Mouse (Mus musculus): ENCODE data around the gene Bsg. TPM values are rescaled to one million over a fixed set of nuclear protein-coding genes. Genes with fewer than 3 reads are reported as not detected.

The Bsg gene
- total and polyA plus RNA-seq, 3 experiments = 318 to 700 (median 346) TPM

DNA sequence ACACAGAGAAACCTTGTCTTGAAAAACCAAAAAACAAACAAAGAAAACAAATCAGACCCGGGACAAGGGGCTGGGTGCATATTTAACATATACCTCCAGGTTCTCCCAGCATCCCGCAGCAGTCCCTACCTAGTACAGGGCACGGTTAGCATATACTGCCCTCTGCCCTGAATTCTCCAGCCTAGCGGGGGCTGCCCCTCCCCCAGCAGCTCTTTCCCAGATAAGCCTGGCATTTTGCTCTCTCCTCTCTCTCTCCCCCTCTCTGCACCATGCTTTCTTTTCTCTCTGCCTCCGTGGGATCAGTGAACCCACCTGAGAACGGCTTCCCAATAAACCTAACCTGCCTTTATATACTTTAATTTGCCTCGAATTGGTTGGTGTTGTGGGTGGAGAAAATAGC is 3.6 kb upstream of the Bsg start:
- Histone ChIP-seq H3K27ac (ENCODE audit: control insufficient read depth, low read depth, low read length) (no peak overlapping the region), H3K4me1 (ENCODE audit: control insufficient read depth in 1 of 2, insufficient read depth in 2 of 2, low read length in 2 of 2) (peaks cover 3 to 4% of the 10 kb centered on the region in 2 experiments; a peak in 3 of 4 replicates), H3K79me2 (ENCODE audit: control insufficient read depth, insufficient read depth, low read length, poor library complexity) (peaks cover 14% of the 10 kb centered on the region), H3K27me3 (ENCODE audit: control insufficient read depth in 1 of 2, insufficient read depth in 2 of 2, low read length in 2 of 2) (no peaks in the 10 kb centered on the region), H3K4me3 (ENCODE audit: control insufficient read depth in 1 of 2, insufficient read depth in 1 of 2, low read depth in 2 of 2, low read length in 2 of 2) (no peak overlapping the region), H3K9me3 (replicated peaks; ENCODE audit: insufficient read depth, low read length) (no peaks in the 10 kb centered on the region), H3K9ac (ENCODE audit: control insufficient read depth, low read depth, low read length, poor library complexity, severe bottlenecking) (no peak overlapping the region), H3K36me3 (ENCODE audit: control insufficient read depth in 1 of 2, insufficient read depth in 2 of 2, low read length in 2 of 2) (peaks cover 0 to 4% of the 10 kb centered on the region in 2 experiments; a peak in 2 of 4 replicates)
- no peak for TF ChIP-seq ZKSCAN1 (IDR thresholded peaks at IDR 0.05; ENCODE audit: low read depth, low read length)
- no peak for TF ChIP-seq ZNF384 (IDR thresholded peaks at IDR 0.05; ENCODE audit: low read depth, low read length)
- TF ChIP-seq USF1 (IDR thresholded peaks at IDR 0.05; ENCODE audit: low read depth, low read length) = no peak
- no peak for TF ChIP-seq BHLHE40 (IDR thresholded peaks at IDR 0.05; ENCODE audit: borderline replicate concordance, low read depth, low read length)
- TF ChIP-seq MAFK (IDR thresholded peaks at IDR 0.05; ENCODE audit: borderline replicate concordance, low read depth, low read length) = no peak
- no peak for TF ChIP-seq MXI1 (IDR thresholded peaks at IDR 0.05; ENCODE audit: low read depth, low read length)
- TF ChIP-seq HCFC1 (IDR thresholded peaks at IDR 0.05; ENCODE audit: low read depth, low read length) = no peak
- TF ChIP-seq SMC3 (IDR thresholded peaks at IDR 0.05; ENCODE audit: low read depth, low read length) = no peak
- no peak for TF ChIP-seq RAD21 (IDR thresholded peaks at IDR 0.05; ENCODE audit: low read depth, low read length)
- no peak for TF ChIP-seq GABPA (IDR thresholded peaks at IDR 0.05; ENCODE audit: low read depth, low read length)
- no peak for TF ChIP-seq TCF12 (IDR thresholded peaks at IDR 0.05; ENCODE audit: low read depth, low read length)
- TF ChIP-seq SIN3A (IDR thresholded peaks at IDR 0.05; ENCODE audit: low read length) = no peak
- TF ChIP-seq MAX (IDR thresholded peaks at IDR 0.05; ENCODE audit: low read length) = no peak
- TF ChIP-seq TAL1 (IDR thresholded peaks at IDR 0.05; ENCODE audit: low read length) = no peak
- TF ChIP-seq ZC3H11A (IDR thresholded peaks at IDR 0.05; ENCODE audit: low read depth, low read length) = no peak
- TF ChIP-seq NELFE (IDR thresholded peaks at IDR 0.05; ENCODE audit: low read depth, low read length) = no peak
- no peak for TF ChIP-seq CHD2 (IDR thresholded peaks at IDR 0.05; ENCODE audit: low read length)
- TF ChIP-seq UBTF (IDR thresholded peaks at IDR 0.05; ENCODE audit: borderline replicate concordance, insufficient read depth, low read depth, low read length) = no peak
- TF ChIP-seq CTCF (IDR thresholded peaks at IDR 0.05 in 2 of 3, conservative IDR thresholded peaks at IDR 0.05 in 1 of 3; ENCODE audit: control insufficient read depth in 1 of 3, insufficient read depth in 1 of 3, low read depth in 2 of 3, low read length in 3 of 3, poor library complexity in 1 of 3, severe bottlenecking in 1 of 3) = no peak
- DNase-seq (ENCODE audit: low read depth, low spot score) = no peak

GRCm38 (mm10) chr10:79701443-79702129 is 2.7 kb upstream of the Bsg start:
- Histone ChIP-seq H3K27me3 (ENCODE audit: control insufficient read depth in 1 of 2, insufficient read depth in 2 of 2, low read length in 2 of 2) (no peaks in the 10 kb centered on the region), H3K36me3 (ENCODE audit: control insufficient read depth in 1 of 2, insufficient read depth in 2 of 2, low read length in 2 of 2) (peaks cover 0 to 11% of the 10 kb centered on the region in 2 experiments; a peak in 2 of 4 replicates), H3K79me2 (ENCODE audit: control insufficient read depth, insufficient read depth, low read length, poor library complexity) (peaks cover 23% of the 10 kb centered on the region), H3K9me3 (replicated peaks; ENCODE audit: insufficient read depth, low read length) (no peaks in the 10 kb centered on the region), H3K27ac (ENCODE audit: control insufficient read depth, low read depth, low read length) (no peak overlapping the region), H3K4me1 (ENCODE audit: control insufficient read depth in 1 of 2, insufficient read depth in 2 of 2, low read length in 2 of 2) (peaks cover 7 to 13% of the 10 kb centered on the region in 2 experiments; a peak in 3 of 4 replicates), H3K4me3 (ENCODE audit: control insufficient read depth in 1 of 2, insufficient read depth in 1 of 2, low read depth in 2 of 2, low read length in 2 of 2) (no peak overlapping the region), H3K9ac (ENCODE audit: control insufficient read depth, low read depth, low read length, poor library complexity, severe bottlenecking) (no peak overlapping the region)
- DNase-seq (ENCODE audit: low read depth, low spot score) = no peak
- TF ChIP-seq BHLHE40 (IDR thresholded peaks at IDR 0.05; ENCODE audit: borderline replicate concordance, low read depth, low read length) (no peak), SMC3 (IDR thresholded peaks at IDR 0.05; ENCODE audit: low read depth, low read length) (no peak), USF2 (IDR thresholded peaks at IDR 0.05; ENCODE audit: borderline replicate concordance in 1 of 2, insufficient read depth in 1 of 2, low read depth in 1 of 2, low read length in 2 of 2) (no peak), ZMIZ1 (IDR thresholded peaks at IDR 0.05; ENCODE audit: low read depth, low read length) (no peak), ZC3H11A (IDR thresholded peaks at IDR 0.05; ENCODE audit: low read depth, low read length) (no peak), ZNF384 (IDR thresholded peaks at IDR 0.05; ENCODE audit: low read depth, low read length) (no peak), MYB (IDR thresholded peaks at IDR 0.05; ENCODE audit: low read depth, low read length) (no peak), JUND (IDR thresholded peaks at IDR 0.05; ENCODE audit: low read depth, low read length) (no peak), RAD21 (IDR thresholded peaks at IDR 0.05; ENCODE audit: low read depth, low read length) (no peak), POLR2A (IDR thresholded peaks at IDR 0.05; ENCODE audit: control insufficient read depth in 1 of 2, insufficient read depth in 1 of 2, low read depth in 1 of 2, low read length in 2 of 2, poor library complexity in 1 of 2) (no peak), SIN3A (IDR thresholded peaks at IDR 0.05; ENCODE audit: low read length) (no peak), E2F4 (IDR thresholded peaks at IDR 0.05; ENCODE audit: borderline replicate concordance, low read depth, low read length) (no peak)
